Mouse (Mus musculus) testis, adult 2 months (tissue): ENCODE results near the gene Cklf. TPM values are rescaled to one million over a fixed set of nuclear protein-coding genes. Genes with fewer than 3 reads are reported as not detected.
A peak's percentile ranks its signal among the peaks of the same experiment; 100 is the strongest.
"Not testable (repeated sequence)": the region's sequence is repeated elsewhere in the genome, so short reads cannot be mapped to it uniquely, and the experiment has no call there.

Experiments
- H3K27ac ChIP-seq: fragments of 200-500 bp; 2 replicates; pipeline ENCODE4 v1.5.1; 2012; ENCODE audit warnings: low read depth, low read length; ENCODE audit not compliant: control insufficient read depth, insufficient read depth
- H3K27me3 ChIP-seq: fragments of 200-500 bp; 2 replicates; pipeline ENCODE4 v1.6.1; 2012; ENCODE audit warnings: mild to moderate bottlenecking, low read length, moderate library complexity; ENCODE audit not compliant: control insufficient read depth, insufficient read depth
- H3K36me3 ChIP-seq: fragments of 200-500 bp; 2 replicates; pipeline ENCODE4 v1.6.1; 2012; ENCODE audit warnings: mild to moderate bottlenecking, low read length; ENCODE audit not compliant: control insufficient read depth, insufficient read depth
- H3K4me1 ChIP-seq: fragments of 200-500 bp; 2 replicates; pipeline ENCODE4 v1.6.1; 2012; ENCODE audit warnings: low read length; ENCODE audit not compliant: control insufficient read depth, insufficient read depth
- H3K4me3 ChIP-seq: fragments of 200-500 bp; 2 replicates; pipeline ENCODE4 v1.5.1; 2012; ENCODE audit warnings: low read depth, mild to moderate bottlenecking, low read length, moderate library complexity, mixed read lengths; ENCODE audit not compliant: control insufficient read depth
- CTCF ChIP-seq: fragments of 200-500 bp; IDR thresholded peaks from 2 replicates; pipeline ENCODE4 v1.5.1; 2012; ENCODE audit warnings: low read depth, mild to moderate bottlenecking, inconsistent platforms, low read length, moderate library complexity; ENCODE audit not compliant: control insufficient read depth, insufficient read depth, insufficient replicate concordance
- POLR2A ChIP-seq: fragments of 200-500 bp; IDR thresholded peaks from 2 replicates; pipeline ENCODE4 v1.6.1; 2012; ENCODE audit warnings: low read depth, mild to moderate bottlenecking, inconsistent platforms, low read length, moderate library complexity; ENCODE audit not compliant: control insufficient read depth
- polyA plus RNA-seq: library from polyadenylated mRNA; depleted of rRNA; stranded (reverse); fragments of >200 nt; gene quantifications from 2 replicates; pipeline ENCODE4 v1.2.3, GENCODE M21; 2012

Cklf gene
- polyA plus RNA-seq, 1 experiment = 164 TPM

- peaks cover 1% of the 10 kb centered on the region; the same call in 1 of the 2 replicates for H3K36me3 ChIP-seq
- H3K4me1 ChIP-seq = peaks cover 11% of the 10 kb centered on the region
- H3K27me3 ChIP-seq = no peaks in the 10 kb centered on the region
- no peak for TF ChIP-seq POLR2A
- no peak for TF ChIP-seq CTCF
- no peak overlapping the region for H3K27ac ChIP-seq
- no peak overlapping the region for H3K4me3 ChIP-seq
These were observed 4.0 kb upstream of the Cklf start for GRCm38 (mm10) chr8:104246621-104247020.

GRCm38 (mm10) chr8:104247054-104247907 lies 3.4 kb upstream of the Cklf start:
- H3K27ac ChIP-seq = peak overlapping the region; percentile 60
- H3K36me3 ChIP-seq = peaks cover 1% of the 10 kb centered on the region; the same call in 1 of the 2 replicates
- no peak for TF ChIP-seq POLR2A
- TF ChIP-seq CTCF = no peak
- peaks cover 11% of the 10 kb centered on the region for H3K4me1 ChIP-seq
- H3K4me3 ChIP-seq = peak overlapping the region; percentile 92
- no peaks in the 10 kb centered on the region for H3K27me3 ChIP-seq

GRCm38 (mm10) chr8:104247908-104248275 lies 2.8 kb upstream of the Cklf start:
- TF ChIP-seq CTCF (no peak), POLR2A (no peak)
- Histone ChIP-seq H3K36me3 (peaks cover 1% of the 10 kb centered on the region), H3K27me3 (no peaks in the 10 kb centered on the region), H3K27ac (peak overlapping the region; percentile 60), H3K4me1 (peaks cover 11% of the 10 kb centered on the region), H3K4me3 (peak overlapping the region; percentile 92)

GRCm38 (mm10) chr8:104248276-104248675 lies 2.4 kb upstream of the Cklf start, which contains the start of gene Tk2:
TSS of gene Tk2 (minus strand) at chr8:104248558.
- Histone ChIP-seq H3K36me3 (peaks cover 1% of the 10 kb centered on the region), H3K27ac (peak within 1 kb of the TSS; percentile 60), H3K4me1 (peaks cover 11% of the 10 kb centered on the region), H3K27me3 (no peaks in the 10 kb centered on the region), H3K4me3 (peak within 1 kb of the TSS; percentile 92)
- no peak for TF ChIP-seq CTCF
- TF ChIP-seq POLR2A = peak; percentile 81

- H3K36me3 ChIP-seq = peaks cover 1% of the 10 kb centered on the region
- H3K27me3 ChIP-seq = no peaks in the 10 kb centered on the region
- TF ChIP-seq POLR2A = no peak
- no peak for TF ChIP-seq CTCF
- H3K4me1 ChIP-seq = peaks cover 11% of the 10 kb centered on the region
- H3K4me3 ChIP-seq = no peak overlapping the region
- H3K27ac ChIP-seq = no peak overlapping the region
These were observed 1.1 kb upstream of the Cklf start for GRCm38 (mm10) chr8:104249442-104249996.

- H3K27ac ChIP-seq = peak overlapping the region; percentile 23
These were observed 800 bp downstream of the Cklf start for GRCm38 (mm10) chr8:104251461-104251860.

GRCm38 (mm10) chr8:104253016-104253415 lies 2.4 kb downstream of the Cklf start:
- Histone ChIP-seq H3K27ac (peak overlapping the region; percentile 21; the same call in 1 of the 2 replicates), H3K4me3 (peak overlapping the region; percentile 16; the same call in 1 of the 2 replicates), H3K36me3 (no peaks in the 10 kb centered on the region; the same call in 1 of the 2 replicates), H3K4me1 (peaks cover 2% of the 10 kb centered on the region), H3K27me3 (no peaks in the 10 kb centered on the region)
- TF ChIP-seq CTCF (peak; percentile 63; the same call in 1 of the 2 replicates), POLR2A (no peak)

More at GRCm38 (mm10) chr8:104251461-104251860, 800 bp downstream of the Cklf start:
- Histone ChIP-seq H3K27me3 (no peaks in the 10 kb centered on the region), H3K36me3 (no peaks in the 10 kb centered on the region; the same call in 1 of the 2 replicates), H3K4me3 (peak overlapping the region; percentile 100), H3K4me1 (peaks cover 11% of the 10 kb centered on the region)
- TF ChIP-seq CTCF (no peak), POLR2A (no peak)

GRCm38 (mm10) chr8:104261802-104262201 lies 11.1 kb downstream of the Cklf start:
- H3K36me3 ChIP-seq, H3K27me3 ChIP-seq, H3K4me1 ChIP-seq, H3K27ac ChIP-seq, H3K4me3 ChIP-seq: not testable (repeated sequence)
